Mouse (Mus musculus): Measurements from ENCODE around the gene Cxcl12. TPM values are rescaled to one million over a fixed set of nuclear protein-coding genes. Genes with fewer than 3 reads are reported as not detected.

The Cxcl12 gene
- 121 and 144 TPM in 2 replicates for polyA plus RNA-seq (2014; fragmentation: Nextera tagmentation; extraction: Ambion mirVana)

GRCm38 (mm10) chr6:117168321-117169011 lies at the start of gene Cxcl12:
TSS of gene Cxcl12 (plus strand) at chr6:117168535.
- H3K4me1 ChIP-seq (ENCODE audit: control insufficient read depth in 2 of 2, insufficient read depth in 2 of 2, low read length in 2 of 2), result peaks cover 5 to 13% of the 10 kb centered on the region in 2 experiments; a peak in 3 of 4 replicates
- ATAC-seq (ENCODE audit: insufficient number of reproducible peaks, insufficient read depth, low FRiP score, low read depth), result peak; percentile 17; the same call in 1 of the 2 replicates
- H3K27me3 ChIP-seq (ENCODE audit: control insufficient read depth, insufficient read depth, low read length), result peaks cover 57% of the 10 kb centered on the region
- H3K4me3 ChIP-seq (ENCODE audit: control insufficient read depth in 1 of 2, insufficient read depth in 1 of 2, low read depth in 1 of 2, low read length in 2 of 2), result peak within 1 kb of the TSS; percentile 73 to 79
- H3K27ac ChIP-seq (replicated peaks in 1 of 2; ENCODE audit: control insufficient read depth in 1 of 2, insufficient read depth in 1 of 2, low read depth in 2 of 2, low read length in 2 of 2), result peak within 1 kb of the TSS; percentile 38 to 69
- H3K36me3 ChIP-seq (ENCODE audit: control insufficient read depth, insufficient read depth, low read length), result peaks cover 23% of the 10 kb centered on the region
- under 1% methylated on average over 64 of the region's 64 CpGs for WGBS
- peak within 1 kb of the TSS; percentile 90 for H3K4me2 ChIP-seq (ENCODE audit: low read length)
- no peaks in the 10 kb centered on the region for H3K9me3 ChIP-seq (ENCODE audit: control insufficient read depth, low read length)
- H3K9ac ChIP-seq (ENCODE audit: low read length), result peak within 1 kb of the TSS; percentile 90

- Histone ChIP-seq H3K36me3 (ENCODE audit: control insufficient read depth, insufficient read depth, low read length) (no peaks in the 10 kb centered on the region), H3K4me1 (ENCODE audit: control insufficient read depth in 2 of 2, insufficient read depth in 2 of 2, low read length in 2 of 2) (no peaks in the 10 kb centered on the region)
Observed at GRCm38 (mm10) chr6:117122074-117122473, 46.3 kb upstream of the Cxcl12 start.

GRCm38 (mm10) chr6:117126356-117126755 lies 42.0 kb upstream of the Cxcl12 start:
- WGBS, result 86% methylated on average over 1 of the region's 1 CpGs
- no peak overlapping the region for H3K4me3 ChIP-seq (ENCODE audit: control insufficient read depth in 1 of 2, insufficient read depth in 1 of 2, low read depth in 1 of 2, low read length in 2 of 2)
- H3K4me1 ChIP-seq (ENCODE audit: control insufficient read depth in 2 of 2, insufficient read depth in 2 of 2, low read length in 2 of 2), result peaks cover 6 to 10% of the 10 kb centered on the region in 2 experiments; a peak in 3 of 4 replicates

More at GRCm38 (mm10) chr6:117122074-117122473, 46.3 kb upstream of the Cxcl12 start:
- H3K27me3 ChIP-seq (ENCODE audit: control insufficient read depth, insufficient read depth, low read length), result no peaks in the 10 kb centered on the region
- no peak overlapping the region for H3K4me2 ChIP-seq (ENCODE audit: low read length)
- no peak overlapping the region for H3K27ac ChIP-seq (replicated peaks in 1 of 2; ENCODE audit: control insufficient read depth in 1 of 2, insufficient read depth in 1 of 2, low read depth in 2 of 2, low read length in 2 of 2)
- no peaks in the 10 kb centered on the region for H3K9me3 ChIP-seq (ENCODE audit: control insufficient read depth, low read length)
- H3K9ac ChIP-seq (ENCODE audit: low read length), result no peak overlapping the region
- ATAC-seq (ENCODE audit: insufficient number of reproducible peaks, insufficient read depth, low FRiP score, low read depth), result no peak
- WGBS, result 85% methylated on average over 3 of the region's 3 CpGs
- no peak overlapping the region for H3K4me3 ChIP-seq (ENCODE audit: control insufficient read depth in 1 of 2, insufficient read depth in 1 of 2, low read depth in 1 of 2, low read length in 2 of 2)

GRCm38 (mm10) chr6:117129443-117129842 lies 38.9 kb upstream of the Cxcl12 start:
- H3K4me3 ChIP-seq (ENCODE audit: control insufficient read depth in 1 of 2, insufficient read depth in 1 of 2, low read depth in 1 of 2, low read length in 2 of 2), result no peak overlapping the region
- no peaks in the 10 kb centered on the region for H3K27me3 ChIP-seq (ENCODE audit: control insufficient read depth, insufficient read depth, low read length)
- H3K27ac ChIP-seq (replicated peaks in 1 of 2; ENCODE audit: control insufficient read depth in 1 of 2, insufficient read depth in 1 of 2, low read depth in 2 of 2, low read length in 2 of 2), result no peak overlapping the region
- H3K36me3 ChIP-seq (ENCODE audit: control insufficient read depth, insufficient read depth, low read length), result no peaks in the 10 kb centered on the region
- no peak overlapping the region for H3K9ac ChIP-seq (ENCODE audit: low read length)
- H3K9me3 ChIP-seq (ENCODE audit: control insufficient read depth, low read length), result no peaks in the 10 kb centered on the region
- no peak overlapping the region for H3K4me2 ChIP-seq (ENCODE audit: low read length)
- H3K4me1 ChIP-seq (ENCODE audit: control insufficient read depth in 2 of 2, insufficient read depth in 2 of 2, low read length in 2 of 2), result peaks cover 12% of the 10 kb centered on the region in 2 experiments
- WGBS, result 40% methylated on average over 4 of the region's 4 CpGs
- ATAC-seq (ENCODE audit: insufficient number of reproducible peaks, insufficient read depth, low FRiP score, low read depth), result no peak

More at GRCm38 (mm10) chr6:117126356-117126755, 42.0 kb upstream of the Cxcl12 start:
- no peak overlapping the region for H3K9ac ChIP-seq (ENCODE audit: low read length)
- H3K36me3 ChIP-seq (ENCODE audit: control insufficient read depth, insufficient read depth, low read length), result no peaks in the 10 kb centered on the region
- H3K4me2 ChIP-seq (ENCODE audit: low read length), result no peak overlapping the region
- no peak for ATAC-seq (ENCODE audit: insufficient number of reproducible peaks, insufficient read depth, low FRiP score, low read depth)
- H3K9me3 ChIP-seq (ENCODE audit: control insufficient read depth, low read length), result no peaks in the 10 kb centered on the region
- no peaks in the 10 kb centered on the region for H3K27me3 ChIP-seq (ENCODE audit: control insufficient read depth, insufficient read depth, low read length)
- no peak overlapping the region for H3K27ac ChIP-seq (replicated peaks in 1 of 2; ENCODE audit: control insufficient read depth in 1 of 2, insufficient read depth in 1 of 2, low read depth in 2 of 2, low read length in 2 of 2)

- 71% methylated on average over 15 of the region's 15 CpGs for WGBS
- H3K4me2 ChIP-seq (ENCODE audit: low read length), result no peak overlapping the region
- no peaks in the 10 kb centered on the region for H3K27me3 ChIP-seq (ENCODE audit: control insufficient read depth, insufficient read depth, low read length)
Observed at GRCm38 (mm10) chr6:117130680-117131111, 37.6 kb upstream of the Cxcl12 start.

GRCm38 (mm10) chr6:117134526-117134925 lies 33.8 kb upstream of the Cxcl12 start:
- Histone ChIP-seq H3K4me3 (ENCODE audit: control insufficient read depth in 1 of 2, insufficient read depth in 1 of 2, low read depth in 1 of 2, low read length in 2 of 2) (no peak overlapping the region), H3K9ac (ENCODE audit: low read length) (no peak overlapping the region), H3K4me1 (ENCODE audit: control insufficient read depth in 2 of 2, insufficient read depth in 2 of 2, low read length in 2 of 2) (peaks cover 11 to 14% of the 10 kb centered on the region in 2 experiments), H3K27ac (replicated peaks in 1 of 2; ENCODE audit: control insufficient read depth in 1 of 2, insufficient read depth in 1 of 2, low read depth in 2 of 2, low read length in 2 of 2) (peak overlapping the region; percentile 62 to 77), H3K4me2 (ENCODE audit: low read length) (0 out of 2 replicates have a peak overlapping the region, but pooled peaks have one; percentile 23), H3K9me3 (ENCODE audit: control insufficient read depth, low read length) (no peaks in the 10 kb centered on the region), H3K36me3 (ENCODE audit: control insufficient read depth, insufficient read depth, low read length) (no peaks in the 10 kb centered on the region), H3K27me3 (ENCODE audit: control insufficient read depth, insufficient read depth, low read length) (no peaks in the 10 kb centered on the region)
- 26% methylated on average over 4 of the region's 4 CpGs for WGBS
- no peak for ATAC-seq (ENCODE audit: insufficient number of reproducible peaks, insufficient read depth, low FRiP score, low read depth)

More at GRCm38 (mm10) chr6:117130680-117131111, 37.6 kb upstream of the Cxcl12 start:
- peaks cover 18 to 19% of the 10 kb centered on the region in 2 experiments for H3K4me1 ChIP-seq (ENCODE audit: control insufficient read depth in 2 of 2, insufficient read depth in 2 of 2, low read length in 2 of 2)
- H3K4me3 ChIP-seq (ENCODE audit: control insufficient read depth in 1 of 2, insufficient read depth in 1 of 2, low read depth in 1 of 2, low read length in 2 of 2), result no peak overlapping the region
- H3K9ac ChIP-seq (ENCODE audit: low read length), result no peak overlapping the region
- H3K36me3 ChIP-seq (ENCODE audit: control insufficient read depth, insufficient read depth, low read length), result no peaks in the 10 kb centered on the region
- ATAC-seq (ENCODE audit: insufficient number of reproducible peaks, insufficient read depth, low FRiP score, low read depth), result no peak
- H3K9me3 ChIP-seq (ENCODE audit: control insufficient read depth, low read length), result no peaks in the 10 kb centered on the region
- H3K27ac ChIP-seq (replicated peaks in 1 of 2; ENCODE audit: control insufficient read depth in 1 of 2, insufficient read depth in 1 of 2, low read depth in 2 of 2, low read length in 2 of 2), result no peak overlapping the region

GRCm38 (mm10) chr6:117137735-117138134 lies 30.6 kb upstream of the Cxcl12 start:
- Histone ChIP-seq H3K9ac (ENCODE audit: low read length) (no peak overlapping the region), H3K9me3 (ENCODE audit: control insufficient read depth, low read length) (no peaks in the 10 kb centered on the region), H3K4me1 (ENCODE audit: control insufficient read depth in 2 of 2, insufficient read depth in 2 of 2, low read length in 2 of 2) (peaks cover 8 to 13% of the 10 kb centered on the region in 2 experiments), H3K36me3 (ENCODE audit: control insufficient read depth, insufficient read depth, low read length) (no peaks in the 10 kb centered on the region), H3K4me3 (ENCODE audit: control insufficient read depth in 1 of 2, insufficient read depth in 1 of 2, low read depth in 1 of 2, low read length in 2 of 2) (no peak overlapping the region), H3K27me3 (ENCODE audit: control insufficient read depth, insufficient read depth, low read length) (no peaks in the 10 kb centered on the region), H3K4me2 (ENCODE audit: low read length) (no peak overlapping the region), H3K27ac (replicated peaks in 1 of 2; ENCODE audit: control insufficient read depth in 1 of 2, insufficient read depth in 1 of 2, low read depth in 2 of 2, low read length in 2 of 2) (no peak overlapping the region)
- WGBS, result 67% methylated on average over 2 of the region's 2 CpGs
- ATAC-seq (ENCODE audit: insufficient number of reproducible peaks, insufficient read depth, low FRiP score, low read depth), result no peak
